Mouse (Mus musculus): ENCODE results near the gene Tnfrsf17. TPM values are rescaled to one million over a fixed set of nuclear protein-coding genes. Genes with fewer than 3 reads are reported as not detected.

Tnfrsf17 gene
- polyA plus RNA-seq, 1 experiment from 2014 or later, result not detected

- ATAC-seq, result no peak
- 87% methylated on average over 2 of the region's 2 CpGs for WGBS
Measured at GRCm38 (mm10) chr16:11305531-11305930, 8.1 kb upstream of the Tnfrsf17 start.

GRCm38 (mm10) chr16:11315786-11316320, 2.2 kb downstream of the Tnfrsf17 start:
- ATAC-seq, result no peak
- no peaks in the 10 kb centered on the region for H3K36me3 ChIP-seq (ENCODE audit: control insufficient read depth, insufficient read depth)

More at GRCm38 (mm10) chr16:11305531-11305930, 8.1 kb upstream of the Tnfrsf17 start:
- no peak overlapping the region for H3K9ac ChIP-seq (ENCODE audit: low read depth, low read length)
- H3K4me2 ChIP-seq (replicated peaks; ENCODE audit: low read depth), result no peak overlapping the region
- H3K27ac ChIP-seq (ENCODE audit: low read depth, low read length), result no peak overlapping the region
- H3K36me3 ChIP-seq (ENCODE audit: control insufficient read depth, insufficient read depth), result no peaks in the 10 kb centered on the region
- no peaks in the 10 kb centered on the region for H3K27me3 ChIP-seq (replicated peaks; ENCODE audit: control insufficient read depth, insufficient read depth, low read length)
- H3K4me3 ChIP-seq (ENCODE audit: low read depth, low read length), result no peak overlapping the region
- H3K4me1 ChIP-seq (replicated peaks; ENCODE audit: control insufficient read depth, insufficient read depth, low read length), result no peaks in the 10 kb centered on the region
- H3K9me3 ChIP-seq (ENCODE audit: control insufficient read depth), result no peaks in the 10 kb centered on the region
- TF ChIP-seq CTCF (IDR thresholded peaks at IDR 0.05; ENCODE audit: low read depth), result no peak

GRCm38 (mm10) chr16:11316748-11317147, 3.1 kb downstream of the Tnfrsf17 start:
- Histone ChIP-seq H3K9me3 (ENCODE audit: control insufficient read depth) (no peaks in the 10 kb centered on the region), H3K27me3 (replicated peaks; ENCODE audit: control insufficient read depth, insufficient read depth, low read length) (no peaks in the 10 kb centered on the region), H3K27ac (ENCODE audit: low read depth, low read length) (no peak overlapping the region), H3K4me3 (ENCODE audit: low read depth, low read length) (no peak overlapping the region), H3K4me1 (replicated peaks; ENCODE audit: control insufficient read depth, insufficient read depth, low read length) (no peaks in the 10 kb centered on the region), H3K4me2 (replicated peaks; ENCODE audit: low read depth) (no peak overlapping the region), H3K36me3 (ENCODE audit: control insufficient read depth, insufficient read depth) (no peaks in the 10 kb centered on the region), H3K9ac (ENCODE audit: low read depth, low read length) (no peak overlapping the region)
- peak; percentile 60 for TF ChIP-seq CTCF (IDR thresholded peaks at IDR 0.05; ENCODE audit: low read depth)
- WGBS, result 70% methylated on average over 5 of the region's 5 CpGs
- no peak for ATAC-seq

More at GRCm38 (mm10) chr16:11315786-11316320, 2.2 kb downstream of the Tnfrsf17 start:
- H3K4me3 ChIP-seq (ENCODE audit: low read depth, low read length), result no peak overlapping the region
- H3K4me1 ChIP-seq (replicated peaks; ENCODE audit: control insufficient read depth, insufficient read depth, low read length), result no peaks in the 10 kb centered on the region
- no peak overlapping the region for H3K27ac ChIP-seq (ENCODE audit: low read depth, low read length)
- WGBS, result 48% methylated on average over 4 of the region's 5 CpGs
- no peaks in the 10 kb centered on the region for H3K27me3 ChIP-seq (replicated peaks; ENCODE audit: control insufficient read depth, insufficient read depth, low read length)
- no peak overlapping the region for H3K9ac ChIP-seq (ENCODE audit: low read depth, low read length)
- no peak overlapping the region for H3K4me2 ChIP-seq (replicated peaks; ENCODE audit: low read depth)
- no peak for TF ChIP-seq CTCF (IDR thresholded peaks at IDR 0.05; ENCODE audit: low read depth)
- no peaks in the 10 kb centered on the region for H3K9me3 ChIP-seq (ENCODE audit: control insufficient read depth)

- no peak overlapping the region for H3K27ac ChIP-seq (ENCODE audit: low read depth, low read length)
- no peaks in the 10 kb centered on the region for H3K9me3 ChIP-seq (ENCODE audit: control insufficient read depth)
- H3K4me3 ChIP-seq (ENCODE audit: low read depth, low read length), result no peak overlapping the region
- no peaks in the 10 kb centered on the region for H3K27me3 ChIP-seq (replicated peaks; ENCODE audit: control insufficient read depth, insufficient read depth, low read length)
- 60% methylated on average over 6 of the region's 6 CpGs for WGBS
- no peak for ATAC-seq
- no peak overlapping the region for H3K4me2 ChIP-seq (replicated peaks; ENCODE audit: low read depth)
- H3K9ac ChIP-seq (ENCODE audit: low read depth, low read length), result no peak overlapping the region
- no peaks in the 10 kb centered on the region for H3K36me3 ChIP-seq (ENCODE audit: control insufficient read depth, insufficient read depth)
- 0 out of 2 replicates have a peak, but pooled peaks cover 3% of the 10 kb centered on the region for H3K4me1 ChIP-seq (replicated peaks; ENCODE audit: control insufficient read depth, insufficient read depth, low read length)
- no peak for TF ChIP-seq CTCF (IDR thresholded peaks at IDR 0.05; ENCODE audit: low read depth)
Measured at GRCm38 (mm10) chr16:11317324-11317723, 3.7 kb downstream of the Tnfrsf17 start.

- Histone ChIP-seq H3K27ac (ENCODE audit: low read depth, low read length) (peak within 1 kb of the TSS; percentile 71), H3K36me3 (ENCODE audit: control insufficient read depth, insufficient read depth) (no peaks in the 10 kb centered on the region), H3K27me3 (replicated peaks; ENCODE audit: control insufficient read depth, insufficient read depth, low read length) (no peaks in the 10 kb centered on the region), H3K9ac (ENCODE audit: low read depth, low read length) (peak within 1 kb of the TSS; percentile 84), H3K4me3 (ENCODE audit: low read depth, low read length) (peak within 1 kb of the TSS; percentile 81), H3K4me1 (replicated peaks; ENCODE audit: control insufficient read depth, insufficient read depth, low read length) (0 out of 2 replicates have a peak, but pooled peaks cover 5% of the 10 kb centered on the region), H3K4me2 (replicated peaks; ENCODE audit: low read depth) (peak within 1 kb of the TSS; percentile 82), H3K9me3 (ENCODE audit: control insufficient read depth) (no peaks in the 10 kb centered on the region)
- TF ChIP-seq CTCF (IDR thresholded peaks at IDR 0.05; ENCODE audit: low read depth), result peak; percentile 32; the same call in 1 of the 2 replicates
- peak; percentile 96 for ATAC-seq
- WGBS, result 4% methylated on average over 61 of the region's 61 CpGs
Measured at GRCm38 (mm10) chr16:11322409-11323323, 9.1 kb downstream of the Tnfrsf17 start, which contains the start of gene Snx29. TSS of gene Snx29 (plus strand) at chr16:11322908.

GRCm38 (mm10) chr16:11323324-11324051, 9.9 kb downstream of the Tnfrsf17 start:
- peak overlapping the region; percentile 84 for H3K9ac ChIP-seq (ENCODE audit: low read depth, low read length)
- peak overlapping the region; percentile 71 for H3K27ac ChIP-seq (ENCODE audit: low read depth, low read length)
- WGBS, result 4% methylated on average over 17 of the region's 17 CpGs
- no peaks in the 10 kb centered on the region for H3K27me3 ChIP-seq (replicated peaks; ENCODE audit: control insufficient read depth, insufficient read depth, low read length)
- no peaks in the 10 kb centered on the region for H3K36me3 ChIP-seq (ENCODE audit: control insufficient read depth, insufficient read depth)
- no peak for ATAC-seq
- no peak for TF ChIP-seq CTCF (IDR thresholded peaks at IDR 0.05; ENCODE audit: low read depth)
- H3K4me1 ChIP-seq (replicated peaks; ENCODE audit: control insufficient read depth, insufficient read depth, low read length), result 0 out of 2 replicates have a peak, but pooled peaks cover 5% of the 10 kb centered on the region
- no peaks in the 10 kb centered on the region for H3K9me3 ChIP-seq (ENCODE audit: control insufficient read depth)
- peak overlapping the region; percentile 82 for H3K4me2 ChIP-seq (replicated peaks; ENCODE audit: low read depth)
- H3K4me3 ChIP-seq (ENCODE audit: low read depth, low read length), result peak overlapping the region; percentile 81
